Mouse (Mus musculus) embryonic facial prominence, embryonic 11.5 days (tissue): Measurements from ENCODE around the gene Mthfs. TPM values are rescaled to one million over a fixed set of nuclear protein-coding genes. Genes with fewer than 3 reads are reported as not detected.
"Not testable (repeated sequence)": the region's sequence is repeated elsewhere in the genome, so short reads cannot be mapped to it uniquely, and the experiment has no call there.

Experiments used
- ATAC-seq: fragments of 200-750 bp; cut with Nextera tagmentation; replicated peaks from 2 replicates; pipeline ENCODE4 v1.8.0; 2017; ENCODE audit warnings: low read depth; ENCODE audit not compliant: insufficient number of reproducible peaks, low FRiP score, low TSS enrichment
- DNase-seq: peaks from one replicate; pipeline ENCODE4 v3.0.0-alpha.2; 2015; ENCODE audit warnings: low spot score
- H3K27ac ChIP-seq: fragments of 300-500 bp; sonication (generic); replicated peaks from 2 replicates; pipeline ENCODE4 v1.5.1; 2014; ENCODE audit warnings: mild to moderate bottlenecking, low read depth, low read length, control low read depth
- H3K27me3 ChIP-seq: fragments of 300-500 bp; sonication (generic); 2 replicates; pipeline ENCODE4 v1.6.1; 2014; ENCODE audit warnings: mild to moderate bottlenecking, low read length, moderate library complexity, mixed read lengths; ENCODE audit not compliant: control insufficient read depth, insufficient read depth
- H3K36me3 ChIP-seq: fragments of 300-500 bp; sonication (generic); replicated peaks from 2 replicates; pipeline ENCODE4 v1.6.1; 2014; ENCODE audit warnings: low read depth, mild to moderate bottlenecking, low read length, moderate library complexity, mixed read lengths; ENCODE audit not compliant: control insufficient read depth, insufficient read depth
- H3K4me1 ChIP-seq: fragments of 300-500 bp; sonication (generic); 2 replicates; pipeline ENCODE4 v1.6.1; 2014; ENCODE audit warnings: low read length, mixed read lengths; ENCODE audit not compliant: control insufficient read depth, insufficient read depth
- H3K4me2 ChIP-seq: fragments of 300-500 bp; sonication (generic); 2 replicates; pipeline ENCODE4 v1.6.1; 2014; ENCODE audit warnings: low read depth, mild to moderate bottlenecking, control low read depth, low read length, moderate library complexity
- H3K4me3 ChIP-seq: fragments of 300-500 bp; sonication (generic); 2 replicates; pipeline ENCODE4 v1.5.1; 2014; ENCODE audit warnings: low read depth, low read length, control low read depth
- H3K9ac ChIP-seq: fragments of 300-500 bp; sonication (generic); replicated peaks from 2 replicates; pipeline ENCODE4 v1.6.1; 2014; ENCODE audit warnings: mild to moderate bottlenecking, control low read depth, low read length
- H3K9me3 ChIP-seq: fragments of 300-500 bp; sonication (generic); replicated peaks from 2 replicates; pipeline ENCODE4 v1.6.1; 2016; ENCODE audit warnings: mild to moderate bottlenecking, low read length, inconsistent platforms, mixed read lengths; ENCODE audit not compliant: control insufficient read depth
- WGBS: fragments of 180-500 bp; shearing (Covaris S2); extraction: QIAGEN DNeasy Blood & Tissue Kit; methylation state at CpG from one replicate; pipeline ENCODE4 v1.1.7; 2014; 5-methylcytosine and 5-hydroxymethylcytosine counted together
- polyA plus RNA-seq: library from polyadenylated mRNA; unstranded; fragments of >200 nt; fragmentation: Nextera tagmentation; extraction: Ambion mirVana; gene quantifications from 2 replicates; pipeline ENCODE4 v1.2.1, GENCODE M21; 2014

Gene Mthfs
- polyA plus RNA-seq, 1 experiment from 2014 or later = 22.2 TPM

GRCm38 (mm10) chr9:89198969-89199416 is 11.5 kb upstream of the Mthfs start, which contains the start of the genes Bcl2a1b and Gm29094:
Bcl2a1b (plus strand) TSS chr9:89199209.
Gm29094 (plus strand) TSS chr9:89199379.
- H3K4me3 ChIP-seq, H3K4me2 ChIP-seq, H3K9ac ChIP-seq, H3K27me3 ChIP-seq, ATAC-seq, H3K36me3 ChIP-seq, DNase-seq, H3K9me3 ChIP-seq, H3K4me1 ChIP-seq, H3K27ac ChIP-seq: not testable (repeated sequence)
- 91% methylated on average over 5 of the region's 5 CpGs for WGBS

- H3K4me3 ChIP-seq, H3K9ac ChIP-seq, ATAC-seq, H3K27me3 ChIP-seq, H3K4me1 ChIP-seq, H3K9me3 ChIP-seq, DNase-seq, H3K4me2 ChIP-seq, H3K27ac ChIP-seq, H3K36me3 ChIP-seq: not testable (repeated sequence)
Measured at GRCm38 (mm10) chr9:89202256-89202655, 8.2 kb upstream of the Mthfs start.

GRCm38 (mm10) chr9:89208939-89209338 is 1.5 kb upstream of the Mthfs start:
- H3K4me2 ChIP-seq, H3K27ac ChIP-seq, H3K27me3 ChIP-seq, H3K4me3 ChIP-seq, H3K9ac ChIP-seq, H3K4me1 ChIP-seq, ATAC-seq, H3K36me3 ChIP-seq, DNase-seq, H3K9me3 ChIP-seq: not testable (repeated sequence)
- WGBS = 75% methylated on average over 1 of the region's 1 CpGs

- H3K4me2 ChIP-seq = peak overlapping the region; percentile 21; the same call in 1 of the 2 replicates
- H3K36me3 ChIP-seq, H3K27me3 ChIP-seq, DNase-seq, H3K27ac ChIP-seq, H3K9me3 ChIP-seq, H3K4me1 ChIP-seq, H3K9ac ChIP-seq: not testable (repeated sequence)
- WGBS = 6% methylated on average over 8 of the region's 44 CpGs
- peak overlapping the region; percentile 14; the same call in 1 of the 2 replicates for H3K4me3 ChIP-seq
- ATAC-seq = peak; percentile 95
Measured at GRCm38 (mm10) chr9:89211065-89211858, 786 bp downstream of the Mthfs start.

- DNase-seq, ATAC-seq: not testable (repeated sequence)
- 41% methylated on average over 1 of the region's 1 CpGs for WGBS
Measured at GRCm38 (mm10) chr9:89212428-89212827, 2.0 kb downstream of the Mthfs start.

GRCm38 (mm10) chr9:89218174-89218573 is 7.7 kb downstream of the Mthfs start:
- H3K27me3 ChIP-seq, H3K4me2 ChIP-seq, H3K4me1 ChIP-seq, DNase-seq, H3K9ac ChIP-seq, H3K4me3 ChIP-seq, H3K9me3 ChIP-seq, H3K36me3 ChIP-seq, H3K27ac ChIP-seq, ATAC-seq: not testable (repeated sequence)
- WGBS = 66% methylated on average over 4 of the region's 4 CpGs

More at GRCm38 (mm10) chr9:89212428-89212827, 2.0 kb downstream of the Mthfs start:
- not testable (repeated sequence) for H3K36me3 ChIP-seq, H3K4me3 ChIP-seq, H3K9me3 ChIP-seq, H3K4me1 ChIP-seq, H3K27ac ChIP-seq, H3K4me2 ChIP-seq, H3K9ac ChIP-seq, H3K27me3 ChIP-seq

- not testable (repeated sequence) for DNase-seq, H3K4me3 ChIP-seq, H3K36me3 ChIP-seq, H3K9me3 ChIP-seq, H3K4me2 ChIP-seq, H3K9ac ChIP-seq, H3K27ac ChIP-seq, H3K4me1 ChIP-seq, ATAC-seq, H3K27me3 ChIP-seq
- 98% methylated on average over 3 of the region's 4 CpGs for WGBS
Measured at GRCm38 (mm10) chr9:89219668-89220067, 9.2 kb downstream of the Mthfs start.

- WGBS = 89% methylated on average over 6 of the region's 6 CpGs
- not testable (repeated sequence) for H3K4me2 ChIP-seq, H3K36me3 ChIP-seq, H3K27me3 ChIP-seq, DNase-seq, H3K9ac ChIP-seq, H3K27ac ChIP-seq, H3K4me3 ChIP-seq, H3K4me1 ChIP-seq, H3K9me3 ChIP-seq, ATAC-seq
Measured at GRCm38 (mm10) chr9:89220704-89221287, 10.3 kb downstream of the Mthfs start.
